ENCODE assay signal across 9 mouse cellular contexts in genomic region chr1:163910343-163910742, GRCm38 (mm10). TPM values are rescaled to one million over a fixed set of nuclear protein-coding genes. Genes with fewer than 3 reads are reported as not detected.
DNase-seq lines count a peak whose midpoint lies in the region; ATAC-seq and TF ChIP-seq lines count a peak whose summit lies in the region.
"Had no signal": no experiment of that assay in that cellular context is flagged by ENCODE, and none has a peak within 500 bp of the region (broad histone marks: within the 10 kb centered on the region; RNA-seq: fewer than 3 reads in every experiment).

No protein-coding gene starts in this region.

- no peak for TF ChIP-seq EP300 in CH12.LX (IDR thresholded peaks at IDR 0.05; ENCODE audit: low read length)

- H3K4me1 ChIP-seq in kidney, adult 2 months (ENCODE audit: control insufficient read depth, insufficient read depth, low read length) = no peaks in the 10 kb centered on the region
- 0 out of 2 replicates have a peak, but pooled peaks cover 3% of the 10 kb centered on the region for H3K4me1 ChIP-seq in kidney, embryonic 16.5 days (ENCODE audit: insufficient read depth, low read length)
- peaks cover 2 to 8% of the 10 kb centered on the region in 2 experiments; a peak in 3 of 4 replicates for H3K4me1 ChIP-seq in CH12.LX (ENCODE audit: control insufficient read depth in 1 of 2, insufficient read depth in 2 of 2)

- no peak overlapping the region for H3K9ac ChIP-seq in kidney, embryonic 16.5 days (replicated peaks; ENCODE audit: low read length)
- H3K9ac ChIP-seq in CH12.LX (ENCODE audit: insufficient read depth, low read depth) = no peak overlapping the region
- H3K9ac ChIP-seq: embryonic facial prominence, embryonic 15.5 days had no signal

- no peak for ATAC-seq in kidney, embryonic 16.5 days (ENCODE audit: low FRiP score, low TSS enrichment)
- peak; percentile 56 to 68; a peak in 3 of 4 replicates for ATAC-seq in hematopoietic stem cell, adult 5-6 weeks (replicated peaks in 1 of 2; ENCODE audit: insufficient read depth in 1 of 2, low FRiP score in 2 of 2, low TSS enrichment in 1 of 2, low read depth in 1 of 2, poor library complexity in 2 of 2, severe bottlenecking in 2 of 2)

- no peak for TF ChIP-seq POLR2A in kidney, adult 2 months (IDR thresholded peaks at IDR 0.05; ENCODE audit: low read depth, low read length)
- no peak for TF ChIP-seq POLR2A in CH12.LX (IDR thresholded peaks at IDR 0.05; ENCODE audit: low read depth, low read length)

- in situ Hi-C loops in CH12.LX (cut with MboI; ENCODE audit: low pct_ligation_motif_present, low pct_unique_long_range_greater_than_20kb, low sequenced_read_pairs) = loop anchor here (5.0 kb wide), 1 partner anchor 78 kb away; no protein-coding TSS in a partner anchor

- H3K36me3 ChIP-seq in kidney, adult 2 months (ENCODE audit: control insufficient read depth, insufficient read depth, low read length) = no peaks in the 10 kb centered on the region
- no peaks in the 10 kb centered on the region for H3K36me3 ChIP-seq in kidney, embryonic 16.5 days (ENCODE audit: insufficient read depth, low read length)
- no peaks in the 10 kb centered on the region for H3K36me3 ChIP-seq in CH12.LX (replicated peaks in 1 of 2; ENCODE audit: control insufficient read depth in 1 of 2, insufficient read depth in 1 of 2, low read length in 1 of 2)
- H3K36me3 ChIP-seq: embryonic facial prominence, embryonic 15.5 days had no signal

- no peak overlapping the region for H3K4me3 ChIP-seq in kidney, adult 2 months (ENCODE audit: insufficient read depth, low read depth, low read length)
- H3K4me3 ChIP-seq in kidney, embryonic 16.5 days (ENCODE audit: low read length) = no peak overlapping the region
- H3K4me3 ChIP-seq in CH12.LX (replicated peaks in 1 of 3; ENCODE audit: low read depth in 2 of 3, low read length in 2 of 3, poor library complexity in 1 of 3) = no peak overlapping the region
- H3K4me3 ChIP-seq: embryonic facial prominence, embryonic 15.5 days had no signal

- H3K79me2 ChIP-seq in CH12.LX (replicated peaks; ENCODE audit: control insufficient read depth, extremely low read depth, insufficient read depth, poor library complexity, severe bottlenecking) = no peaks in the 10 kb centered on the region

- H3K27me3 ChIP-seq in kidney, adult 2 months (replicated peaks; ENCODE audit: control insufficient read depth, insufficient read depth, low read length) = no peaks in the 10 kb centered on the region
- no peaks in the 10 kb centered on the region for H3K27me3 ChIP-seq in kidney, embryonic 16.5 days (ENCODE audit: insufficient read depth, low read length)
- no peaks in the 10 kb centered on the region for H3K27me3 ChIP-seq in CH12.LX (replicated peaks)
- H3K27me3 ChIP-seq: embryonic facial prominence, embryonic 15.5 days had no signal

- peak; percentile 85 for TF ChIP-seq RAD21 in CH12.LX (IDR thresholded peaks at IDR 0.05; ENCODE audit: low read depth, low read length)

- no peak for TF ChIP-seq CTCF in kidney, adult 2 months (conservative IDR thresholded peaks at IDR 0.05; ENCODE audit: insufficient read depth, insufficient read length, low read depth, low read length)
- TF ChIP-seq CTCF in CH12.LX (conservative IDR thresholded peaks at IDR 0.05 in 1 of 2, IDR thresholded peaks at IDR 0.05 in 1 of 2; ENCODE audit: low read depth in 2 of 2, low read length in 2 of 2) = peak; percentile 49 to 81; a peak in 3 of 4 replicates

- H3K27ac ChIP-seq in kidney, adult 2 months (ENCODE audit: insufficient read depth, low read depth, low read length) = no peak overlapping the region
- H3K27ac ChIP-seq in kidney, embryonic 16.5 days (ENCODE audit: low read length) = no peak overlapping the region
- no peak overlapping the region for H3K27ac ChIP-seq in CH12.LX (ENCODE audit: insufficient read depth, low read depth)
- H3K27ac ChIP-seq: embryonic facial prominence, embryonic 15.5 days had no signal

- no peaks in the 10 kb centered on the region for H3K9me3 ChIP-seq in kidney, embryonic 16.5 days (ENCODE audit: low read length)
- no peaks in the 10 kb centered on the region for H3K9me3 ChIP-seq in CH12.LX (replicated peaks; ENCODE audit: low read length)
- H3K9me3 ChIP-seq: embryonic facial prominence, embryonic 15.5 days had no signal

- WGBS in kidney, adult 2 months = 3% methylated on average over 2 of the region's 2 CpGs
- WGBS in kidney, embryonic 16.5 days = 6% methylated on average over 2 of the region's 2 CpGs

- DNase-seq in kidney, adult 2 months = peak; percentile 58
- DNase-seq in CH12.LX (ENCODE audit: extremely low read depth) = peak; percentile 70
- peak; percentile 73 for DNase-seq in adipocyte (ENCODE audit: low spot score)
- DNase-seq in lung, postnatal 36 days = peak; percentile 74
- DNase-seq in thymus, postnatal 14 days = peak; percentile 39
- no peak for DNase-seq in layer of hippocampus, adult 8-10 months (ENCODE audit: low spot score in 2 of 2)

- dilution Hi-C loops in CH12.LX (cut with MboI; ENCODE audit: extremely low pct_ligation_motif_present, extremely low pct_unique_long_range_greater_than_20kb, low sequenced_read_pairs) = no loop called here

- no peak overlapping the region for H3K4me2 ChIP-seq in kidney, embryonic 16.5 days (replicated peaks; ENCODE audit: low read depth, low read length)
- H3K4me2 ChIP-seq in CH12.LX (ENCODE audit: insufficient read depth, low read depth, poor library complexity, severe bottlenecking) = peak overlapping the region; percentile 21; the same call in 1 of the 2 replicates
- H3K4me2 ChIP-seq: embryonic facial prominence, embryonic 15.5 days had no signal

TF ChIP-seq in CH12.LX, 34 proteins besides CTCF, POLR2A, EP300 and RAD21:
- TF ChIP-seq MYC (IDR thresholded peaks at IDR 0.05; ENCODE audit: low read depth, low read length) (0 out of 2 replicates have a peak, but pooled peaks have one; percentile 17), SMC3 (IDR thresholded peaks at IDR 0.05; ENCODE audit: low read depth, low read length) (peak; percentile 82), CHD2 (IDR thresholded peaks at IDR 0.05; ENCODE audit: low read length) (no peak), ZC3H11A (IDR thresholded peaks at IDR 0.05; ENCODE audit: low read depth, low read length) (peak; percentile 40)

RNA-seq across cellular contexts. Expression of gene Scyl3, which starts 18.6 kb away (rescaled TPM):
- polyA plus RNA-seq in kidney, adult 2 months (2012; rRNA removed) = 8.7 and 8.9 TPM in 2 replicates
- polyA plus RNA-seq in kidney, embryonic 16.5 days (2015; fragmentation: Nextera tagmentation; extraction: Ambion mirVana) = 17.3 and 18.7 TPM in 2 replicates
- total RNA-seq in CH12.LX (2012; rRNA removed) (11.9 and 13.9 TPM in 2 replicates), CH12.LX (2014; rRNA removed) (16.1 and 16.9 TPM in 2 replicates)
- polyA plus RNA-seq in CH12.LX (2012; ENCODE audit: insufficient read length, low read depth) = 21.1 and 22.2 TPM in 2 replicates
- total RNA-seq in hematopoietic stem cell, adult 5-6 weeks (2017) = 17.0 and 17.4 TPM in 2 replicates
- 10 to 100 TPM; 21.3 to 27.5 (median 25.5) TPM for total RNA-seq in layer of hippocampus, adult 8-10 months (2022)

Comparison
In these comparisons a context has a peak if more than half of its experiments do, and no peak if none do; other contexts are left out.
1. DNase-seq: peak in kidney, adult 2 months (single experiment), CH12.LX (single experiment), adipocyte (single experiment), lung, postnatal 36 days (single experiment) and thymus, postnatal 14 days (single experiment); none in layer of hippocampus, adult 8-10 months (0 of 2).